Mouse (Mus musculus) myocyte (in vitro differentiated cells): Measurements from ENCODE around the gene Gnaq. TPM values are rescaled to one million over a fixed set of nuclear protein-coding genes. Genes with fewer than 3 reads are reported as not detected.

Experiments
- H3K27me3 ChIP-seq: one replicate; pipeline ENCODE4 v1.6.1; 2011; ENCODE audit not compliant: control insufficient read depth, insufficient read depth, insufficient read length
- H3K36me3 ChIP-seq: one replicate; pipeline ENCODE4 v1.6.1; 2011; ENCODE audit not compliant: control insufficient read depth, insufficient read depth
- H3K4me2 ChIP-seq: one replicate; pipeline ENCODE4 v1.6.1; 2011; ENCODE audit warnings: low read depth, control low read depth
- H3K4me3 ChIP-seq: one replicate; pipeline ENCODE4 v1.5.1; 2011; ENCODE audit warnings: mild to moderate bottlenecking, control low read depth, moderate library complexity
- H3K79me2 ChIP-seq: one replicate; pipeline ENCODE4 v1.6.1; 2011; ENCODE audit not compliant: control insufficient read depth, insufficient read depth
- H3ac ChIP-seq: one replicate; pipeline ENCODE4 v1.6.1; 2011; ENCODE audit not compliant: control insufficient read depth, insufficient read length
- CEBPB ChIP-seq: IDR thresholded peaks from 2 replicates; pipeline ENCODE4 v1.6.1; 2011; ENCODE audit warnings: mild to moderate bottlenecking, moderate library complexity; ENCODE audit not compliant: poor library complexity, insufficient read depth, severe bottlenecking
- E2F4 ChIP-seq: IDR thresholded peaks from one replicate; pipeline ENCODE4 v1.6.1; 2011; ENCODE audit warnings: mild to moderate bottlenecking, control low read depth, moderate library complexity; ENCODE audit not compliant: insufficient read depth
- MAX ChIP-seq: IDR thresholded peaks from one replicate; pipeline ENCODE4 v1.6.1; 2011; ENCODE audit warnings: low read depth, mild to moderate bottlenecking, control low read depth
- MYOD1 ChIP-seq, 3 experiments: IDR thresholded peaks; one replicate each; pipeline ENCODE4 v1.6.1; 2011; ENCODE audit warnings: control low read depth in 2 of 3, low read depth in 2 of 3, mild to moderate bottlenecking in 2 of 3, moderate library complexity in 1 of 3; ENCODE audit not compliant: insufficient read length in 2 of 3, control insufficient read depth in 1 of 3
- MYOG ChIP-seq, 3 experiments: IDR thresholded peaks; one replicate each; pipeline ENCODE4 v1.6.1; 2011; ENCODE audit warnings: control low read depth in 2 of 3, low read depth in 2 of 3, mild to moderate bottlenecking in 2 of 3; ENCODE audit not compliant: insufficient read length in 2 of 3, control insufficient read depth in 1 of 3, insufficient read depth in 1 of 3
- POLR2A ChIP-seq: IDR thresholded peaks from one replicate; pipeline ENCODE4 v1.6.1; 2011; ENCODE audit warnings: low read depth, mild to moderate bottlenecking, control low read depth, moderate library complexity; ENCODE audit not compliant: insufficient read length
- POLR2AphosphoS2 ChIP-seq: IDR thresholded peaks from one replicate; pipeline ENCODE4 v1.6.1; 2011; ENCODE audit warnings: low read depth, control low read depth; ENCODE audit not compliant: insufficient read length
- REST ChIP-seq: IDR thresholded peaks from one replicate; pipeline ENCODE4 v1.6.1; 2011; ENCODE audit warnings: mild to moderate bottlenecking, control low read depth, moderate library complexity; ENCODE audit not compliant: insufficient read depth, insufficient read length
- SRF ChIP-seq: IDR thresholded peaks from one replicate; pipeline ENCODE4 v1.6.1; 2011; ENCODE audit warnings: low read depth; ENCODE audit not compliant: control insufficient read depth, insufficient read length
- TCF12 ChIP-seq: IDR thresholded peaks from one replicate; pipeline ENCODE4 v1.6.1; 2011; ENCODE audit warnings: mild to moderate bottlenecking, control low read depth; ENCODE audit not compliant: poor library complexity, insufficient read depth, severe bottlenecking
- TCF3 ChIP-seq: IDR thresholded peaks from one replicate; pipeline ENCODE4 v1.6.1; 2011; ENCODE audit warnings: low read depth, control low read depth; ENCODE audit not compliant: insufficient read length
- USF1 ChIP-seq: IDR thresholded peaks from one replicate; pipeline ENCODE4 v1.6.1; 2011; ENCODE audit warnings: low read depth, mild to moderate bottlenecking, control low read depth, moderate library complexity
- polyA plus RNA-seq: library from polyadenylated mRNA; unstranded; fragments of >200 nt; fragmentation: generic; extraction: Trizol; gene quantifications from one replicate; pipeline ENCODE4 v1.2.1, GENCODE M21; 2012; ENCODE audit warnings: missing spikeins

The Gnaq gene
- polyA plus RNA-seq, 1 experiment: 8.3 TPM

DNA sequence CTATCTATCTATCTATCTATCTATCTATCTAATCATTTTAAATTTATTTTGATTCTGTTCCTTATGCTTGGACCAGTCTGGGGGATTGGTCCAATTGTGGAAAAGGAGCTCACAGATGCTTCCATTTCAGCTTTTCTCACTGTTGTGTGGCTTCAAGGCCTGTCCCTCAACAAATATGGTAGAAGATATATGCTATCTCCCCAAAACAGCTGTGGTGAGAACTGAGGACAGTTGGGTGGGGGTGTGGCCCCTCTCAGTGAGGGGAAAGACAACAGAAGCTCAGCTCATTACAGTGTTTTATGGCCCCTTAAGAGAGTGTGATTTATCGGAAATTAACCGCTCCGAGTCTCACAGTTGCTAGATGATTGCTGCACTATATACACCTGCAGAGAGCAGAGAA is 158.5 kb downstream of the Gnaq start:
- H3K27me3 ChIP-seq: no peaks in the 10 kb centered on the region

DNA sequence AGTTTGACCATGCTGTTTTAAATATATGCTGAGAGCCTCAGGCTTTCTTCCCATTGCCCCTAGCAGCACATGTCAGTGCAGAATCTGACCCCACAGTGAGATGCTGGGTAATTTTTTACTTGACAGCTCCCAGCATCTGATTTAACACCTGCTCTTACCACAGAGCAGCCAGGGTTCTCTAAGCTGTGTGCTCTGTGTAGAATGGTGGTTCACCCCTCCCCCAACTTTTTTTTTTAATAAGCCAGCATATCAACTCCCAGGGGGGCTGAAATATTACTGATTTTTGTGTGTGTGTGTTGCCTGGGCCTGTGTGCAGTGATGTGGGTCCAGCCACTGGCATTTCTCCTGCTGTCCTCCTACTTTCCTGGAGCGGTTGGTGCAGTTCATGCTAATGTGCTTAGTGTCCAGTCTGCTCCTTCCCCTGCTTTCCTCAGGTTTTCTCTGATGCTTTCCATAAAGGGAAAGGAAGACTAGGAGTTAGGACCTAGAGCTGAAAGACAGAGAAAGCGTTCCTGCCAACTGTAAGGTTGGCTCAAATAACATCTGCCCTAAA is 159.5 kb downstream of the Gnaq start:
- H3ac ChIP-seq: no peak overlapping the region
- peaks cover 15% of the 10 kb centered on the region for H3K79me2 ChIP-seq
- no peak overlapping the region for H3K4me3 ChIP-seq
- no peaks in the 10 kb centered on the region for H3K27me3 ChIP-seq
- no peaks in the 10 kb centered on the region for H3K36me3 ChIP-seq
- TF ChIP-seq MYOD1 (IDR thresholded peaks at IDR 0.05; ENCODE audit: control insufficient read depth in 1 of 3, insufficient read length in 2 of 3, low read depth in 2 of 3): peak in 2 of 3 experiments; percentile 29 to 40
- TF ChIP-seq POLR2AphosphoS2: no peak
- no peak for TF ChIP-seq MYOG (IDR thresholded peaks at IDR 0.05; ENCODE audit: control insufficient read depth in 1 of 3, insufficient read depth in 1 of 3, insufficient read length in 2 of 3, low read depth in 2 of 3)
- TF ChIP-seq TCF12: no peak
- no peak overlapping the region for H3K4me2 ChIP-seq

More for the DNA sequence above, 158.5 kb downstream of the Gnaq start:
- H3K4me3 ChIP-seq: no peak overlapping the region
- no peak overlapping the region for H3K4me2 ChIP-seq
- H3ac ChIP-seq: no peak overlapping the region
- H3K79me2 ChIP-seq: peaks cover 15% of the 10 kb centered on the region
- H3K36me3 ChIP-seq: no peaks in the 10 kb centered on the region
- TF ChIP-seq TCF3: no peak
- TF ChIP-seq TCF12: no peak
- no peak for TF ChIP-seq CEBPB
- TF ChIP-seq USF1: no peak
- TF ChIP-seq E2F4: no peak
- TF ChIP-seq SRF: no peak
- TF ChIP-seq MYOD1 (IDR thresholded peaks at IDR 0.05; ENCODE audit: control insufficient read depth in 1 of 3, insufficient read length in 2 of 3, low read depth in 2 of 3): no peak
- no peak for TF ChIP-seq MYOG (IDR thresholded peaks at IDR 0.05; ENCODE audit: control insufficient read depth in 1 of 3, insufficient read depth in 1 of 3, insufficient read length in 2 of 3, low read depth in 2 of 3)
- no peak for TF ChIP-seq MAX
- no peak for TF ChIP-seq POLR2A
- TF ChIP-seq POLR2AphosphoS2: no peak
- TF ChIP-seq REST: no peak

DNA sequence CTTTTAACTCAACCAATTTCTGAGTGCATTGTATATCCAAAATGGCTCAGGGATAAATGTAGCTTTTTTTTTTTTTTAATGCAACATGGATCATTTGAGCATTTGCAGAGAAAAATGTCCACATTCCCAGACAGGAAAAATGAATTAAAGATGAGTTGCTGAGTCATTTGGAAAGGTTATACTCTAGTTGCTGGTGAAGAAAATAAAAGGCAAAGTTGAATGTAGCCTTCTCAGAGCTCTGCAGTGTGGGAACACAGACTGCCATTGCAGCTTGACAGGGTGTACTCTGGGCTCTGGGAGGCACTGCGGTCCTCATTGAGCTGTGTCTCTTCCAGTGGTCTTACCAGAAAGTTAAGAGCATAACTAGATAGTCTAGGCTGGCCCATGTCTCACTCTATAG is 160.3 kb downstream of the Gnaq start:
- H3ac ChIP-seq: no peak overlapping the region
- no peak overlapping the region for H3K4me3 ChIP-seq
- no peaks in the 10 kb centered on the region for H3K27me3 ChIP-seq
- H3K79me2 ChIP-seq: peaks cover 15% of the 10 kb centered on the region
- no peaks in the 10 kb centered on the region for H3K36me3 ChIP-seq
- H3K4me2 ChIP-seq: no peak overlapping the region
- TF ChIP-seq CEBPB (no peak), REST (no peak), TCF3 (no peak), POLR2AphosphoS2 (no peak), USF1 (no peak), MYOD1 (IDR thresholded peaks at IDR 0.05; ENCODE audit: control insufficient read depth in 1 of 3, insufficient read length in 2 of 3, low read depth in 2 of 3) (no peak), MAX (no peak), MYOG (IDR thresholded peaks at IDR 0.05; ENCODE audit: control insufficient read depth in 1 of 3, insufficient read depth in 1 of 3, insufficient read length in 2 of 3, low read depth in 2 of 3) (no peak), SRF (no peak), TCF12 (no peak), E2F4 (no peak), POLR2A (no peak)

DNA sequence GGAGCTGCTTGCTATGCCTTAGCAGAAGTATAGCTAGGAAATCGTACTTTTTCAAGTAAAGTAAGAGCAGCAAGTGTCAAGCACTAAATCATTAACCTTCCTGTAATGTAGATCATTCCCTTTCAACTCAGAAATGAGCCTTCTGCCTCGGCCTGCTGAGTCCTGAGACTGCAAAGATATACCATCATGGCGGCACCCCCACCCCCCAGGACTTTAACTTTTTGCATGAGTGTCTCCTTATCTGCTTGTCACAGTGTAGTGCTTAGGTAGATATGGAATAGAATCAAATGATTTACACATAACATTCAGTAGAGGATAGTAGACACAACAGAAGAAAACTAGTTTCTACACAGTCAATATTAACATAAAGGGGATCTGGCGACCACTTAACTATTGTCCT is 167.8 kb downstream of the Gnaq start:
- Histone ChIP-seq H3K27me3 (no peaks in the 10 kb centered on the region), H3K4me2 (no peak overlapping the region), H3K79me2 (peaks cover 8% of the 10 kb centered on the region), H3ac (no peak overlapping the region), H3K36me3 (no peaks in the 10 kb centered on the region), H3K4me3 (no peak overlapping the region)
- TF ChIP-seq POLR2AphosphoS2: no peak
- no peak for TF ChIP-seq TCF12
- TF ChIP-seq MYOG (IDR thresholded peaks at IDR 0.05; ENCODE audit: control insufficient read depth in 1 of 3, insufficient read depth in 1 of 3, insufficient read length in 2 of 3, low read depth in 2 of 3): no peak
- no peak for TF ChIP-seq SRF
- no peak for TF ChIP-seq POLR2A
- no peak for TF ChIP-seq USF1
- TF ChIP-seq REST: no peak
- no peak for TF ChIP-seq E2F4
- TF ChIP-seq MYOD1 (IDR thresholded peaks at IDR 0.05; ENCODE audit: control insufficient read depth in 1 of 3, insufficient read length in 2 of 3, low read depth in 2 of 3): no peak
- TF ChIP-seq MAX: no peak

GRCm38 (mm10) chr19:16301336-16301735 is 168.7 kb downstream of the Gnaq start:
- H3K36me3 ChIP-seq: no peaks in the 10 kb centered on the region
- no peak for TF ChIP-seq MAX
- TF ChIP-seq E2F4: no peak
- no peak for TF ChIP-seq TCF3
- TF ChIP-seq TCF12: no peak
- TF ChIP-seq MYOD1 (IDR thresholded peaks at IDR 0.05; ENCODE audit: control insufficient read depth in 1 of 3, insufficient read length in 2 of 3, low read depth in 2 of 3): no peak
- TF ChIP-seq MYOG (IDR thresholded peaks at IDR 0.05; ENCODE audit: control insufficient read depth in 1 of 3, insufficient read depth in 1 of 3, insufficient read length in 2 of 3, low read depth in 2 of 3): no peak
- TF ChIP-seq SRF: no peak
- no peak for TF ChIP-seq POLR2AphosphoS2
- TF ChIP-seq CEBPB: no peak
- no peak for TF ChIP-seq POLR2A
- no peak overlapping the region for H3ac ChIP-seq
- H3K4me2 ChIP-seq: no peak overlapping the region
- H3K4me3 ChIP-seq: no peak overlapping the region
- no peaks in the 10 kb centered on the region for H3K27me3 ChIP-seq
- peaks cover 8% of the 10 kb centered on the region for H3K79me2 ChIP-seq
